Mouse (Mus musculus) splenic B cell, adult 2 months (primary cell): Measurements from ENCODE around the gene Chchd4.

Experiments used
- DNase-seq: peaks from one replicate; pipeline ENCODE4 v3.0.0-alpha.2; 2011; ENCODE audit warnings: low read depth, low spot score
- H3K27me3 ChIP-seq: 2 replicates; pipeline ENCODE4 v1.6.1; 2012; ENCODE audit warnings: mild to moderate bottlenecking, low read length, moderate library complexity, mixed read lengths; ENCODE audit not compliant: control insufficient read depth, poor library complexity, insufficient read depth, severe bottlenecking
- H3K36me3 ChIP-seq: 2 replicates; pipeline ENCODE4 v1.6.1; 2012; ENCODE audit warnings: mild to moderate bottlenecking, low read length, moderate library complexity, mixed read lengths; ENCODE audit not compliant: control insufficient read depth, poor library complexity, insufficient read depth, severe bottlenecking

Gene Chchd4

GRCm38 (mm10) chr6:91452056-91452455 is 21.3 kb downstream of the Chchd4 start:
- DNase-seq = no peak
- Histone ChIP-seq H3K36me3 (no peaks in the 10 kb centered on the region), H3K27me3 (peaks cover 2% of the 10 kb centered on the region; the same call in 1 of the 2 replicates)

GRCm38 (mm10) chr6:91449472-91450225 is 23.7 kb downstream of the Chchd4 start:
- DNase-seq = no peak
- Histone ChIP-seq H3K27me3 (peaks cover 2% of the 10 kb centered on the region; the same call in 1 of the 2 replicates), H3K36me3 (no peaks in the 10 kb centered on the region)

- DNase-seq = no peak
- no peaks in the 10 kb centered on the region; the same call in 1 of the 2 replicates for H3K36me3 ChIP-seq
Measured at GRCm38 (mm10) chr6:91445316-91445715, 28.0 kb downstream of the Chchd4 start.

GRCm38 (mm10) chr6:91441145-91441662 is 32.1 kb downstream of the Chchd4 start:
- H3K27me3 ChIP-seq = no peaks in the 10 kb centered on the region
- no peak for DNase-seq
- no peaks in the 10 kb centered on the region; the same call in 1 of the 2 replicates for H3K36me3 ChIP-seq

More at GRCm38 (mm10) chr6:91445316-91445715, 28.0 kb downstream of the Chchd4 start:
- peaks cover 2% of the 10 kb centered on the region; the same call in 1 of the 2 replicates for H3K27me3 ChIP-seq

GRCm38 (mm10) chr6:91440474-91441144 is 32.7 kb downstream of the Chchd4 start:
- peak; percentile 94 for DNase-seq
- Histone ChIP-seq H3K27me3 (no peaks in the 10 kb centered on the region), H3K36me3 (no peaks in the 10 kb centered on the region; the same call in 1 of the 2 replicates)

GRCm38 (mm10) chr6:91424151-91424550 is 49.2 kb downstream of the Chchd4 start:
- no peak for DNase-seq
- no peaks in the 10 kb centered on the region for H3K36me3 ChIP-seq
- no peaks in the 10 kb centered on the region for H3K27me3 ChIP-seq

GRCm38 (mm10) chr6:91421629-91422028 is 51.7 kb downstream of the Chchd4 start:
- Histone ChIP-seq H3K27me3 (no peaks in the 10 kb centered on the region), H3K36me3 (no peaks in the 10 kb centered on the region)
- DNase-seq = no peak

GRCm38 (mm10) chr6:91417291-91417845 is 56.0 kb downstream of the Chchd4 start:
- no peak for DNase-seq
- H3K27me3 ChIP-seq = no peaks in the 10 kb centered on the region
- H3K36me3 ChIP-seq = no peaks in the 10 kb centered on the region

GRCm38 (mm10) chr6:91416146-91416545 is 57.2 kb downstream of the Chchd4 start:
- H3K27me3 ChIP-seq = no peaks in the 10 kb centered on the region
- H3K36me3 ChIP-seq = no peaks in the 10 kb centered on the region
- no peak for DNase-seq

- H3K27me3 ChIP-seq = no peaks in the 10 kb centered on the region; the same call in 1 of the 2 replicates
- peak; percentile 39 for DNase-seq
- no peaks in the 10 kb centered on the region for H3K36me3 ChIP-seq
Measured at GRCm38 (mm10) chr6:91414890-91415289, 58.5 kb downstream of the Chchd4 start.
